Mouse (Mus musculus): ENCODE results near the gene Cyth3. TPM values are rescaled to one million over a fixed set of nuclear protein-coding genes. Genes with fewer than 3 reads are reported as not detected.

The Cyth3 gene
- polyA plus RNA-seq, 1 experiment from 2014 or later, result 51.6 TPM

DNA sequence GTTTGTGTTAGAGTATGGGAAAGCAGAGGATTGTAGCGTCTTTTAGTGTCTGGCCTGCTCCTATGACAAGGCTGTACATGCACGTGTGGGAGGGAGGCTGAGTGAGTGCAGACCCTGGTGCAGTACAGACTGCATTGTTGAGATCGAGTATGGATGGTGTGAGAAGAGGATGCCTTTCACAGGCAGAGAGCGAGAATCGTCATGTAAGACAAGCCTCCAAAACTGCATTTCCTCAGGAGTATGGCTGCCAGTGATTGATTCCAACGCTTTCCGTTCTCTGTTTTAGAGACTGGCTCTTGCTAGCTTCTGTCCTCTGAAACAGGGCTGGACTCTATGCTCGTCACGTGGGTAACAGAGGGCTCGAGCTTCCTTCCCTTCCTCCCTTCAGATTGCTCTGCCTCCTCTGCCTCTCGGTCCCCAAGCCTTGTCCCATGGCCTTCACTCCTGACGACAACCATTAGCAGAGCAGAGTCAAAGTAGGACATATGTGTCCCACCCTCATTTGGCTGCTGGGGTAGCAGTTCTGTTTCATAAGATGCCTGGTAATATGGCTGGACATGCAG is 12.4 kb downstream of the Cyth3 start:
- Histone ChIP-seq H3K9me3 (ENCODE audit: control insufficient read depth, low read length) (peaks cover 3% of the 10 kb centered on the region; the same call in 1 of the 2 replicates), H3K9ac (ENCODE audit: low read length) (no peak overlapping the region), H3K36me3 (ENCODE audit: control insufficient read depth, insufficient read depth, low read length) (no peaks in the 10 kb centered on the region), H3K4me2 (ENCODE audit: low read length) (peak overlapping the region; percentile 28), H3K27ac (ENCODE audit: low read depth) (peak overlapping the region; percentile 39; the same call in 1 of the 2 replicates), H3K4me3 (ENCODE audit: low read depth, low read length) (no peak overlapping the region), H3K27me3 (replicated peaks; ENCODE audit: control insufficient read depth, insufficient read depth, low read length) (no peaks in the 10 kb centered on the region), H3K4me1 (replicated peaks; ENCODE audit: control insufficient read depth, insufficient read depth, low read length) (peaks cover 53% of the 10 kb centered on the region)
- 39% methylated on average over 12 of the region's 12 CpGs for WGBS
- no peak for ATAC-seq (replicated peaks; ENCODE audit: low FRiP score, low TSS enrichment, low read depth)
- DNase-seq (ENCODE audit: low spot score), result no peak

DNA sequence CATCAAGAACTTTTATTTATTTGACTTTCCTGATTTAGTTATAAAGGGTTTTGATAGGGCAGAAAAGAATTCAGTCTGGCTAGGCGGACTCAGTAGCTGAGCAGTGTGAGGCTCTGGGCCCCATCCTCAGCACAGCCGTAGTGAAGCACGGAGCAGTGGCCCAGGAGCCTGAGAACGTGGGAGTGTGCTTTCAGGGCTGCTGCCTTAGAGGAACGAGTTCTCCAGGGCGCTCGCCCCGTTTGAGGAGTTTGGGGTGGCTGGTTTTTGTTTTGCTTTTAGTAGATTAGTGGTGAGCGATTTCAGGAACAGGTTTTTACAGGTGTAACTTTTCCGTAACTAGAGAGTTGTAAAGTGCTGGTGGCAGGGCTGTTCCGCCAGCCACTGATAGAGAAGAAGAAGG is 13.1 kb downstream of the Cyth3 start:
- Histone ChIP-seq H3K4me2 (ENCODE audit: low read length) (no peak overlapping the region), H3K9ac (ENCODE audit: low read length) (no peak overlapping the region), H3K4me3 (ENCODE audit: low read depth, low read length) (no peak overlapping the region), H3K27me3 (replicated peaks; ENCODE audit: control insufficient read depth, insufficient read depth, low read length) (no peaks in the 10 kb centered on the region), H3K4me1 (replicated peaks; ENCODE audit: control insufficient read depth, insufficient read depth, low read length) (peaks cover 53% of the 10 kb centered on the region), H3K27ac (ENCODE audit: low read depth) (no peak overlapping the region), H3K36me3 (ENCODE audit: control insufficient read depth, insufficient read depth, low read length) (no peaks in the 10 kb centered on the region), H3K9me3 (ENCODE audit: control insufficient read depth, low read length) (no peaks in the 10 kb centered on the region)
- ATAC-seq (replicated peaks; ENCODE audit: low FRiP score, low TSS enrichment, low read depth) (no peak), DNase-seq (ENCODE audit: low spot score) (no peak)
- 68% methylated on average over 11 of the region's 11 CpGs for WGBS

DNA sequence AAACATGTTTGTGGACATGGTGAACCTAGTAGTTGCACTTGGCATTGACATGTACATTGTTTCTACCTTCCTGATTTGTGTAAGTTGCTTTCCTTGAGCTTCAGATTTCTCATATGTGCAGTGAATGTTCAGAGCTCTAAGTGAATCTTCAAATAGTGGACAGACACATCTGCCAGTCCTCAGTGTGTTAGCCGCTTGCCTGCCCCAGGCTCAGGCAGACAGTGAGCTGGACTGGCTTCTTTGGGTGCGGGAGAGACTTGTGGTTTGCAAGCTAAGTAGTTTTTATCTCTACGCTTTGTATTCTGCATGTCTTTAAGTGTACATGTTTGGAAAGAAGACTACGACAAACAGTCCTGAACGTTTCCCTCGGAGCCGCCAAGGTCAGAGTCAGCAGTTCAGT is 13.9 kb downstream of the Cyth3 start:
- DNase-seq (ENCODE audit: low spot score) (no peak), ATAC-seq (replicated peaks; ENCODE audit: low FRiP score, low TSS enrichment, low read depth) (no peak)
- H3K4me3 ChIP-seq (ENCODE audit: low read depth, low read length), result no peak overlapping the region
- peaks cover 53% of the 10 kb centered on the region for H3K4me1 ChIP-seq (replicated peaks; ENCODE audit: control insufficient read depth, insufficient read depth, low read length)
- no peaks in the 10 kb centered on the region for H3K9me3 ChIP-seq (ENCODE audit: control insufficient read depth, low read length)
- no peaks in the 10 kb centered on the region for H3K27me3 ChIP-seq (replicated peaks; ENCODE audit: control insufficient read depth, insufficient read depth, low read length)
- no peak overlapping the region for H3K9ac ChIP-seq (ENCODE audit: low read length)
- no peak overlapping the region for H3K27ac ChIP-seq (ENCODE audit: low read depth)
- WGBS, result 70% methylated on average over 7 of the region's 7 CpGs
- no peak overlapping the region for H3K4me2 ChIP-seq (ENCODE audit: low read length)
- H3K36me3 ChIP-seq (ENCODE audit: control insufficient read depth, insufficient read depth, low read length), result no peaks in the 10 kb centered on the region

DNA sequence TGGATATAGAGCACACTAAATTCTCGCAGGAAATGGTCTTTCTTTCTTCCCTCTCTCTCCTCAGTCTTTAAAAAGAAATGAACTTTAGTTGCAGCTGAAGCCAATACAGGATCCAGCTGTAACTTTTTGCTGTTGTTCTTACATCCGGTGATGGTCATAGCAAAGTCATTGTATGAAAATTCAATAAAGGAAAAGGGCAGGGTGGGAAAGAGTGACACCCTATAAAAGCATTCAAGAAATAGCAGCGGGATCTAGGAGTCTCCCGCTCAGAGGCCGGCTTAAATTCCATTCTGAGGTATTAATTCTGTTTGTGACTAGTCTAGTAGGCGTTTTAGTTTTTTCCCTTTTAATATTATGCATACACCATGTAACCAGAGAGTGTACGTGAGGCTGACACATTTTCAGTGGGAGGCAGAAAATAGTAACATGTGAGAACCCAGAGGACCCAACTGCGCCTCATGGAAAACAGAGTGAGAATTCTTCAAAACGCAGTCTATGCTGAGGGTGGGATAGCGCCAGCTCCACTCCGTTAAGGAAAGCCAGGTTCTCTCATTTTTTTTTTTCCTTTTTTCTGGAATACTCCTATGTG is 15.7 kb downstream of the Cyth3 start:
- H3K9ac ChIP-seq (ENCODE audit: low read length), result no peak overlapping the region
- H3K4me3 ChIP-seq (ENCODE audit: low read depth, low read length), result no peak overlapping the region
- H3K27ac ChIP-seq (ENCODE audit: low read depth), result 0 out of 2 replicates have a peak overlapping the region, but pooled peaks have one; percentile 58
- WGBS, result 66% methylated on average over 11 of the region's 11 CpGs
- H3K4me1 ChIP-seq (replicated peaks; ENCODE audit: control insufficient read depth, insufficient read depth, low read length), result peaks cover 38% of the 10 kb centered on the region
- no peaks in the 10 kb centered on the region for H3K9me3 ChIP-seq (ENCODE audit: control insufficient read depth, low read length)
- H3K36me3 ChIP-seq (ENCODE audit: control insufficient read depth, insufficient read depth, low read length), result no peaks in the 10 kb centered on the region
- H3K27me3 ChIP-seq (replicated peaks; ENCODE audit: control insufficient read depth, insufficient read depth, low read length), result no peaks in the 10 kb centered on the region
- no peak for ATAC-seq (replicated peaks; ENCODE audit: low FRiP score, low TSS enrichment, low read depth)
- no peak overlapping the region for H3K4me2 ChIP-seq (ENCODE audit: low read length)
- DNase-seq (ENCODE audit: low spot score), result no peak

DNA sequence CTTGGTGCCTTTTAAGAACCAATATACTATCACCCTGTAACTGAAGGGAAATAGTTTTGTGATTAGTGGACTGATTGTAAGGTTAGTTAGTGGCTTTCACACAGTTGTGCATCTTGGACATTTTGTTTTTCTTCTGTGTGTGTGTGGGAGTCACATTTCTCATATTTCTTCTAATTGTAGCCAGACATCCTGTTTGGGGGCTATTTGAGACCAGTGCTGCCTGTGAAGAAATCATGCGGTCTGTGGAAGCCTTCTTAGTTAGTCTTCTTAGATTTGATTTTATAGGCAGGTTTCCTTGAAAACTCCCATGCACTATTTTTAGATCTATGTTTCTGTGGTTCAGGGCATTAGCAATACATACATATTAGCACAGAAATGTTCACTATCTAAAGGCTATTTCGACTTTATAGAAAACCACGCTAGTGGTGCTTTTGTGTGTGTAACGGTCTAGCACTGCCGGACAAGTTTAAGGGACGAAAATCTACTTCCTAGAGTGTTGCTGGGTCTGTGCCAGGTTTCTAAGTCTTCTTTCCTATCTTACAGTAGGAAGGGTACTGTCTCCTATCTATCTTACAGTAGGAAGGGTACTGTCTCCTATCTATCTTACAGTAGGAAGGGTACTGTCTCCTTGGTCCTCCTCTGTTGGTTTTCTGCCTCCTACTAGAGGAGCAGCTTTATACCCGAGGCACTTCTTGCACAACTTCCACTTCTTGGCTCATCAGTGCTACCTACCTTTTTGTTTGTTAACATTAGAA is 16.4 kb downstream of the Cyth3 start:
- Histone ChIP-seq H3K4me1 (replicated peaks; ENCODE audit: control insufficient read depth, insufficient read depth, low read length) (peaks cover 33% of the 10 kb centered on the region), H3K9ac (ENCODE audit: low read length) (no peak overlapping the region), H3K4me2 (ENCODE audit: low read length) (no peak overlapping the region), H3K4me3 (ENCODE audit: low read depth, low read length) (no peak overlapping the region), H3K36me3 (ENCODE audit: control insufficient read depth, insufficient read depth, low read length) (no peaks in the 10 kb centered on the region), H3K27ac (ENCODE audit: low read depth) (0 out of 2 replicates have a peak overlapping the region, but pooled peaks have one; percentile 58), H3K27me3 (replicated peaks; ENCODE audit: control insufficient read depth, insufficient read depth, low read length) (no peaks in the 10 kb centered on the region), H3K9me3 (ENCODE audit: control insufficient read depth, low read length) (no peaks in the 10 kb centered on the region)
- 68% methylated on average over 7 of the region's 7 CpGs for WGBS
- DNase-seq (ENCODE audit: low spot score), result no peak
- ATAC-seq (replicated peaks; ENCODE audit: low FRiP score, low TSS enrichment, low read depth), result no peak

DNA sequence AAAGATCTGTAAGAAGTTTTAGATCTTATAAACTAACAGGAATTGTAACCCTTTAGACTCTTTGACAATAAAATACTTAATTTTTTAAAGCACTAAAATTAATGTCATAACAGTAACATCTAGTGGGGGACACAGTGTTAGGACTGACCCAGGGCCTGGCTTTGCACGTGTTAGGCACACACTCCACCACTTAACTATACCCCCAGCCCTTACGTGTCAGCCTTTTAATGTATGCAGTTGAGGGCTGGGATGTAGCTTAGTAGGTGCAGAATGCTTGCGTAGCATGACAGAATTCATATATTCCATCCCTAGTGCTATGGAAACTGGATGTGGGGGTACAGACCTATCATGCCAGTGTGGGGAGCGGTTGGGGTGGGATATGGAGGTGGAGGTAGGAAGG is 17.1 kb downstream of the Cyth3 start:
- Histone ChIP-seq H3K4me3 (ENCODE audit: low read depth, low read length) (no peak overlapping the region), H3K4me2 (ENCODE audit: low read length) (no peak overlapping the region), H3K9ac (ENCODE audit: low read length) (no peak overlapping the region), H3K27ac (ENCODE audit: low read depth) (no peak overlapping the region), H3K4me1 (replicated peaks; ENCODE audit: control insufficient read depth, insufficient read depth, low read length) (peaks cover 28% of the 10 kb centered on the region), H3K9me3 (ENCODE audit: control insufficient read depth, low read length) (no peaks in the 10 kb centered on the region), H3K27me3 (replicated peaks; ENCODE audit: control insufficient read depth, insufficient read depth, low read length) (no peaks in the 10 kb centered on the region), H3K36me3 (ENCODE audit: control insufficient read depth, insufficient read depth, low read length) (no peaks in the 10 kb centered on the region)
- WGBS, result 92% methylated on average over 4 of the region's 4 CpGs
- no peak for DNase-seq (ENCODE audit: low spot score)
- ATAC-seq (replicated peaks; ENCODE audit: low FRiP score, low TSS enrichment, low read depth), result no peak

DNA sequence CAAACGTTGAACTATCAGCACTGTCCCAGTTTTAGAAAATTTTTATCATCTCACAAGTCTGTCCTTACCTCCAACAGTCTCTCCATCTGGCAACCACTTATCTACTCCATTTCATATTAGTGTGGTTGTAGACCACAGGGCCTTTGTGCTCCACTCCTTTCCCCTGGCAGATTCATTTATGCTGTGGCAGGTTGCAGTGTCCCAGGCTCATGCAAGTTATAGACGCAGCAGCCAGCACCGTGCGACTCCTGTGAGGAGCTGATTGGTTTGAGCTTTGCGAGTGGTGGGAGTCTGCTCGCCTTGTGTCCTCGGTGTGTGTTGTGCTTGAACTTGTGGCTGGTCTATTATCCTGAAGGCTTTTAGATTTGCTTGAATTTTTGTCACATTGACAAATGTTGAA is 17.6 kb downstream of the Cyth3 start:
- ATAC-seq (replicated peaks; ENCODE audit: low FRiP score, low TSS enrichment, low read depth), result no peak
- H3K27ac ChIP-seq (ENCODE audit: low read depth), result no peak overlapping the region
- H3K4me3 ChIP-seq (ENCODE audit: low read depth, low read length), result no peak overlapping the region
- no peak for DNase-seq (ENCODE audit: low spot score)
- no peaks in the 10 kb centered on the region for H3K27me3 ChIP-seq (replicated peaks; ENCODE audit: control insufficient read depth, insufficient read depth, low read length)
- WGBS, result 91% methylated on average over 7 of the region's 7 CpGs
- no peak overlapping the region for H3K9ac ChIP-seq (ENCODE audit: low read length)
- no peak overlapping the region for H3K4me2 ChIP-seq (ENCODE audit: low read length)
- H3K9me3 ChIP-seq (ENCODE audit: control insufficient read depth, low read length), result no peaks in the 10 kb centered on the region
- H3K36me3 ChIP-seq (ENCODE audit: control insufficient read depth, insufficient read depth, low read length), result no peaks in the 10 kb centered on the region
- peaks cover 26% of the 10 kb centered on the region for H3K4me1 ChIP-seq (replicated peaks; ENCODE audit: control insufficient read depth, insufficient read depth, low read length)

DNA sequence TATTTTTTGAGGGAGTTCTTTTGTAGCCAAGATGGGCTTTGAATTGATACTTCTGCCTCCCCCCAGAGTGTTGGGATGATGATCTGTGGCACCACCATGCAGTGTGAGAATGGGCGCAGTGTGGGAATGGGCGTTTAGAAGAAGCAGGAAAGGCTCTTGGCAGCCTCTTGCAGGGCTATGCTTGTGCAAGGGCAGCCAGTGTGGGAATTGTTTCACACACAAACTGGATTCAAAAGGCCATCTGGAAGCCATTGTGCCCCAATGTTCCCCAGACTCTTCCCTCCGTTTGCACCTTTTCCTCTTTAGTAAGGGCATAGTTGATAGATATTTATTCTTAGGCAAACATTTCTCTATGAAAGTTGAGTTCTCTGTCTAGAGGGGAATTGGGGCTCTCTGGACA is 19.3 kb downstream of the Cyth3 start:
- Histone ChIP-seq H3K4me2 (ENCODE audit: low read length) (no peak overlapping the region), H3K9ac (ENCODE audit: low read length) (no peak overlapping the region), H3K4me1 (replicated peaks; ENCODE audit: control insufficient read depth, insufficient read depth, low read length) (peaks cover 23% of the 10 kb centered on the region), H3K36me3 (ENCODE audit: control insufficient read depth, insufficient read depth, low read length) (no peaks in the 10 kb centered on the region), H3K4me3 (ENCODE audit: low read depth, low read length) (no peak overlapping the region), H3K27me3 (replicated peaks; ENCODE audit: control insufficient read depth, insufficient read depth, low read length) (no peaks in the 10 kb centered on the region), H3K9me3 (ENCODE audit: control insufficient read depth, low read length) (no peaks in the 10 kb centered on the region), H3K27ac (ENCODE audit: low read depth) (no peak overlapping the region)
- ATAC-seq (replicated peaks; ENCODE audit: low FRiP score, low TSS enrichment, low read depth), result no peak
- WGBS, result 83% methylated on average over 3 of the region's 3 CpGs
- no peak for DNase-seq (ENCODE audit: low spot score)
